Mouse (Mus musculus) forebrain, embryonic 12.5 days (tissue): ENCODE results near the gene Fyn. TPM values are rescaled to one million over a fixed set of nuclear protein-coding genes. Genes with fewer than 3 reads are reported as not detected.

ENCODE experiments used
- ATAC-seq: fragments of 200-750 bp; cut with Nextera tagmentation; 2 replicates; pipeline ENCODE4 v1.8.0; 2017; ENCODE audit warnings: moderate TSS enrichment; ENCODE audit not compliant: low FRiP score
- H3K27ac ChIP-seq: fragments of 300-500 bp; sonication (generic); 2 replicates; pipeline ENCODE4 v1.5.1; 2016; ENCODE audit warnings: mild to moderate bottlenecking
- H3K27me3 ChIP-seq: fragments of 300-500 bp; sonication (generic); 2 replicates; pipeline ENCODE4 v1.6.1; 2016; ENCODE audit warnings: mild to moderate bottlenecking
- H3K36me3 ChIP-seq: fragments of 300-500 bp; sonication (generic); replicated peaks from 2 replicates; pipeline ENCODE4 v1.6.1; 2016; ENCODE audit warnings: mild to moderate bottlenecking
- H3K4me1 ChIP-seq: fragments of 300-500 bp; sonication (generic); 2 replicates; pipeline ENCODE4 v1.6.1; 2016
- H3K4me2 ChIP-seq: fragments of 300-500 bp; sonication (generic); 2 replicates; pipeline ENCODE4 v1.6.1; 2016; ENCODE audit warnings: mild to moderate bottlenecking, moderate library complexity
- H3K4me3 ChIP-seq: fragments of 300-500 bp; sonication (generic); replicated peaks from 2 replicates; pipeline ENCODE4 v1.5.1; 2016; ENCODE audit warnings: mild to moderate bottlenecking
- H3K9ac ChIP-seq: fragments of 300-500 bp; sonication (generic); 2 replicates; pipeline ENCODE4 v1.6.1; 2016; ENCODE audit warnings: mild to moderate bottlenecking
- H3K9me3 ChIP-seq: fragments of 300-500 bp; sonication (generic); 2 replicates; pipeline ENCODE4 v1.6.1; 2016
- WGBS: fragments of 180-500 bp; shearing (Covaris S2); methylation state at CpG from one replicate; pipeline ENCODE4 v1.1.7; 2016; 5-methylcytosine and 5-hydroxymethylcytosine counted together
- polyA plus RNA-seq: library from polyadenylated mRNA; unstranded; fragments of >200 nt; fragmentation: Nextera tagmentation; extraction: Ambion mirVana; gene quantifications from 2 replicates; pipeline ENCODE4 v1.2.1, GENCODE M21; 2016

The Fyn gene
- polyA plus RNA-seq, 1 experiment from 2014 or later: 63.4 TPM

DNA sequence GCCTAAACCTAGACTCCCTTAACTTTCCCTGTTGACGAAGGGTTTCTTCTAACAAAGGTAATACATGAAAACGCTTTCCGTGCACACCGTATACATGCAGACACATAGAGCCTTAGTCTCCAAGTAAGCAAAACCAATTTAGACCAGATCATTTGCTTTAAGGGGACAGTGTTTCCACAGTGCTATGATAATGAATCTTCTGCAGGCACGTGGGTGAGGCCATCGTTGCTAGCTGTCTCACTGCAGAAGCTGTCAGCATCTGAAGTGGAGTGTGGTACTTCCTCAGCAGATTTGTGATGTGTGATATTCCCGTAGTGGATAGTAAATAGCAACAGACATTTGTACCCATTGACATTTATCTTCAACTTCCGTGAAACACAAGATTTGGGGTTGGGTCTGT is 16.6 kb downstream of the Fyn start:
- H3K4me3 ChIP-seq: no peak overlapping the region
- no peak overlapping the region for H3K4me2 ChIP-seq
- no peaks in the 10 kb centered on the region for H3K9me3 ChIP-seq
- H3K4me1 ChIP-seq: peaks cover 58% of the 10 kb centered on the region
- H3K27me3 ChIP-seq: no peaks in the 10 kb centered on the region
- no peak overlapping the region for H3K9ac ChIP-seq
- H3K36me3 ChIP-seq: 0 out of 2 replicates have a peak, but pooled peaks cover 4% of the 10 kb centered on the region
- no peak overlapping the region for H3K27ac ChIP-seq
- no peak for ATAC-seq
- 90% methylated on average over 8 of the region's 8 CpGs for WGBS

DNA sequence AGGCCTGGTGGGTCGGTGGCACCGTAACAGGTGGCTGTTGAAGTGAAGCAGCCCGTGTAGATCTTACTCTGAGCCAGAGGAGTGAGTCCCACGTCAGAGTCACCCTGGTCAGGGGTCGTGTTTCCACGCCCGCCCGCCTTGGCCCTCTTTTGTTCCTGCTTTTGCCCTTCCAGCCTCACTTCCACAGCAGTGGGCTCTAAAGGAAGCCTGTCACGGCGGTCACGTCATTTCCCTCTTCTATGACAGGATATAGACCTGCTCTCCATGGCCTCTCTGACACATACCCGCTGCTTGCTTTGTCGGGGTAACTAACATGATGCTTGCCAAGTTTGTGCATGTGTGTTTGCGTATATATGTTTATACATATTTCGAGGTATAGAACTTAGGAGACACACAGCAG is 17.5 kb downstream of the Fyn start:
- Histone ChIP-seq H3K4me2 (no peak overlapping the region), H3K9me3 (no peaks in the 10 kb centered on the region)
- 58% methylated on average over 15 of the region's 15 CpGs for WGBS

DNA sequence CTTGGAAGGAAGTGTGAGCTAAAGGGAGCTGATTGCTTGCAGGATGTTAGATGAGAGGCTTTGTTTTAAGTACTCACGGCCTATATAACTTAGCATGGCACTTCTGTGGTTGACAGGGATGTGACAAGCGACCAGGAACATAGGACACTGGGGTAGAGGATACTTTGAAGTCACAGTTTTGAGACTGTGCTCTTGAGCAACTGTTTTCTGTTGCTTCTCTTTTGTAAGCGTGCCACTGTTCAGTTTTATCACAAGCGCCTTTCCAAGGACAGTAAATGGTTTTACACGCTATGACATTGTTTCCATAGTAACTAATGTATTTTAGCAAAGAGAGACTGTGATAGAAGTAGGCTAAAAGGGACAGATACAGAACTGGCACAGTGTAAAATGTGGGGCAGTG is 18.4 kb downstream of the Fyn start:
- Histone ChIP-seq H3K4me1 (peaks cover 57% of the 10 kb centered on the region), H3K27ac (no peak overlapping the region), H3K4me2 (no peak overlapping the region), H3K27me3 (no peaks in the 10 kb centered on the region), H3K9me3 (no peaks in the 10 kb centered on the region), H3K36me3 (peaks cover 11% of the 10 kb centered on the region), H3K4me3 (no peak overlapping the region), H3K9ac (no peak overlapping the region)
- WGBS: 79% methylated on average over 5 of the region's 5 CpGs
- ATAC-seq: no peak

More for the DNA sequence above, 17.5 kb downstream of the Fyn start:
- Histone ChIP-seq H3K4me3 (no peak overlapping the region), H3K27ac (0 out of 2 replicates have a peak overlapping the region, but pooled peaks have one; percentile 25), H3K27me3 (no peaks in the 10 kb centered on the region), H3K4me1 (peaks cover 57% of the 10 kb centered on the region), H3K36me3 (peaks cover 5% of the 10 kb centered on the region), H3K9ac (no peak overlapping the region)
- ATAC-seq: no peak

DNA sequence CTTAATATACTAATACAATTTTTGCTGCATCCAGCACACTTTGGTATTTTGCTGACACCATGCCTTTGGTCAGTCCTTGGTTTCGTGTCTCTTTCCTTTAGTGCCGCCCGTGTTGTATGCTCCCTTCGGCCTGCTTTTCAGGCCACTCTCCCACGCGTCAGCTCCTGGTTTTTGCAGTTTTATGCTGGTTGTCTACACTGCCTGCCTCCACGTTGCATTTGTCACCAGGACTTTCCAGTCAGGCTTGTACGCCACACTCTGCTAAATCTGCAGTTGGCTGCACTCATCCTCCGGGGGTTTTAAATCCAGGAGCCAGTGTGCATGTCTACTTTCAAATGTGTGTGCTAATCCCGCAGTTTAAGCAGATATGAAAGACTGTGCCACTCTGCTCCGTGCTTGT is 18.9 kb downstream of the Fyn start:
- H3K4me1 ChIP-seq: peaks cover 57% of the 10 kb centered on the region

DNA sequence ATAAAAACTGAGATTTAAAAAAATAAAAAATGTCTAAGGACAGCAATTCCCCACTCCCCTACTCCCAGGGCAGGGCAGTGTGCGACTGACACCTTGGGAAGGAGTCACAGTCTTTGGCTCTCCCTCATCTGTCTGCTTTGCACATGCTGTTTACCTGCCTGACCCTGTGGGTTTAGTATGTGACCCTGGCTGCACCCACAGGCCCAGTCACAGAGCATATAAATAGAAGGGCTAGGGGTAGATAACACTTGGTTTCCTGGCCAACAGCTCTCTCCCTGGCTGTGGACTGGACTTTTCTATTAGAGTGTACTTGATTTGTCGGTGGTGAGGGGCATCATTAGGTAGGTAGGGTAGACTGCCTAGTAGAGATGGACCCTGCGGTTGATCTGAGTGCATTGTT is 19.5 kb downstream of the Fyn start:
- H3K4me1 ChIP-seq: peaks cover 55% of the 10 kb centered on the region
- ATAC-seq: no peak
- peaks cover 11% of the 10 kb centered on the region for H3K36me3 ChIP-seq
- H3K9ac ChIP-seq: no peak overlapping the region
- H3K4me2 ChIP-seq: no peak overlapping the region
- no peak overlapping the region for H3K27ac ChIP-seq
- no peak overlapping the region for H3K4me3 ChIP-seq
- no peaks in the 10 kb centered on the region for H3K9me3 ChIP-seq
- WGBS: 87% methylated on average over 3 of the region's 3 CpGs
- H3K27me3 ChIP-seq: no peaks in the 10 kb centered on the region

More for the DNA sequence above, 18.9 kb downstream of the Fyn start:
- H3K4me2 ChIP-seq: no peak overlapping the region
- no peaks in the 10 kb centered on the region for H3K9me3 ChIP-seq
- H3K9ac ChIP-seq: no peak overlapping the region
- peak overlapping the region; percentile 50; the same call in 1 of the 2 replicates for H3K27ac ChIP-seq
- no peak for ATAC-seq
- H3K4me3 ChIP-seq: no peak overlapping the region
- H3K27me3 ChIP-seq: no peaks in the 10 kb centered on the region
- peaks cover 11% of the 10 kb centered on the region for H3K36me3 ChIP-seq
- 86% methylated on average over 11 of the region's 11 CpGs for WGBS

DNA sequence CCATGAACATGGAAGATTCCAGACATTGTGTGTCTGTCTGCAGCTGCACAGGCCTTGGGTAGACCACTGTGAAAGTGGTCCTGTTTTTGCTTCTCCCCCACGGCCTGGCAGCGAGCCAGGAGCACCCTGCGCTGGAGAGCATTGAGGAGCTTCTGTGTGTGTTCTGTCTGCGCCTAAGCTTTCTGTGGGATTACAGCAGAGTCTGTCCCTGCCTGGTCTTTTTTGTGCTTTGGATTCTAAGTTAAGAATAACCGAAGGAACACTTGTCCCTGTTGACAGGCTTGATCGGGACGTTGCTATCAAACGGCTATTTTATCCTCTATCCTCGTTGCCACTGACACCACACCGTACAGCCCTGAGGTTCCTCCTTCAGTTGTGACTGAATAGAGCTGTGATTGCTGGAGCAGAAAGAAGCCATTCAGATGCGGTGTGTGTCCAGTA is 20.8 kb downstream of the Fyn start:
- peaks cover 51% of the 10 kb centered on the region for H3K4me1 ChIP-seq
- peak; percentile 31; the same call in 1 of the 2 replicates for ATAC-seq
- H3K9me3 ChIP-seq: no peaks in the 10 kb centered on the region
- no peak overlapping the region for H3K9ac ChIP-seq
- H3K4me3 ChIP-seq: no peak overlapping the region
- H3K27ac ChIP-seq: 0 out of 2 replicates have a peak overlapping the region, but pooled peaks have one; percentile 15
- no peaks in the 10 kb centered on the region for H3K27me3 ChIP-seq
- no peak overlapping the region for H3K4me2 ChIP-seq
- WGBS: 66% methylated on average over 11 of the region's 11 CpGs
- H3K36me3 ChIP-seq: peaks cover 11% of the 10 kb centered on the region

DNA sequence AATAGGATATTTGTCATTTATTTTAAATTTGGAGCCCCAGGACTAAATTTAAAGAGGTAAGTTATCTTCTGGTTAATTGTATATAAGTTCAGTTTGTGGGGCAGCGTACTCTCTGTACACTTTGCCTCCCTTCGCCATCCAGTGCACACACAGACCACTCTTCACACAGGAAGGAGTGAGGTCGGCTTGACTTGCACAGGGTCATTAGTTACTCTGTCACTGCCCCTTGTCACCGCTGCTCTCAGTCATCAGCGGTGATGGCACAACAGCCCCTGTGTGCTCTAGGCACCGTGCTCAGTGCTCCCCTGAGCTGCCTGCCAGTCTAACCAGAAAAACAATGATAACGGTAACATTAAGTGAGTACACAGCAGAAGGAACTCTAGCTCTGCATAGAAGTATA is 21.9 kb downstream of the Fyn start:
- H3K4me2 ChIP-seq: no peak overlapping the region
- WGBS: 93% methylated on average over 7 of the region's 7 CpGs
- H3K9me3 ChIP-seq: no peaks in the 10 kb centered on the region
- no peak for ATAC-seq
- no peaks in the 10 kb centered on the region for H3K27me3 ChIP-seq
- no peak overlapping the region for H3K4me3 ChIP-seq
- H3K4me1 ChIP-seq: peaks cover 44% of the 10 kb centered on the region
- no peak overlapping the region for H3K9ac ChIP-seq
- H3K27ac ChIP-seq: no peak overlapping the region
- peaks cover 18% of the 10 kb centered on the region for H3K36me3 ChIP-seq

DNA sequence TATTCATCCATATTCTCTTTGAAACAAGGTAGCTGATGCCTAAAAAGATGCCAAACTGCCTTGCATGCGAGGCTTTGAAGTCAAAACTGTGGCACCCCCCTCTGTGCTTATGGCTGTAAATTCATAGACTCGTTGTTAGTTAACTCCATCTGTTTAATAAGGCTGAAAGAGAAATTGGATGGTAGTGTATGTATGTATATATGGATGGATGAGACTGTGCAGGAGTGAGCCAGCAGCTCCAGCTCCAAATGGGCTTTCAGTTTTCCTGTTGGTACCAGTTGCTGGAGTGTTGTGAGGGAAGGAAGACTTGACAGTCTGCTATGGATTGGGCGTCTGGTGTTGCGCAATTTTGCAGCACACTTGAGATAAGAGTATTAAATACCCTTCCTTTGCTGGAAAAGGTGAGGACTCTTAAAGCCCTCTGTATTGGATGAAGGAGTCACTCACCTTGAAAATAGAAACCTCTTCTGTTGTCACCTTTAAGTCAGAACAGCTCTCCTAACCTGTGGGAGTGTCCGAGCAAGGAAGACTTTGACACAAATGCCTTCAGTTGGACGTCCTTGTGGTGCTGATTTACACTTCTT is 24.3 kb downstream of the Fyn start:
- no peaks in the 10 kb centered on the region for H3K27me3 ChIP-seq
- H3K4me1 ChIP-seq: peaks cover 24% of the 10 kb centered on the region
- WGBS: 85% methylated on average over 6 of the region's 6 CpGs
- no peak overlapping the region for H3K4me3 ChIP-seq
- H3K4me2 ChIP-seq: no peak overlapping the region
- peaks cover 34% of the 10 kb centered on the region for H3K36me3 ChIP-seq
- no peak overlapping the region for H3K9ac ChIP-seq
- ATAC-seq: no peak
- no peaks in the 10 kb centered on the region for H3K9me3 ChIP-seq
- no peak overlapping the region for H3K27ac ChIP-seq

DNA sequence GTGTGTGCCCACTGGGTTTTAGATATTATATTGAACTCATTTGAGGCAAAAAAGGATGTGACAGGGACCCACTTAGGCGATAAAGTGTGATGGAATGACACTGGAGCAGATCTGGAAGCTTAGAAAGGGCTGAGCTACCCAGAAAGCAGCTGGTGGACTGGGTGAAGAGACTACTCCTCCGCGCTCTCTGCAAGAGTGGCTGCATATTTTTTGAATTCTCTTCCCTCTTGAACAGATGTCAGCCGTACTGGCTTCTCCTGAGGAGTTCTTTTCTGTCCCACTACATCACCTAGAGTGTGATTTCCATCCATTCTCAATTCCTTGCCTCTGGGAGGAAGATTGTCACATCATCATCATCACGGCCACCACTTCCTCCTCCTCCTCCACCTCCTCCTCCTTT is 26.9 kb downstream of the Fyn start:
- H3K27me3 ChIP-seq: no peaks in the 10 kb centered on the region
- H3K36me3 ChIP-seq: peaks cover 48% of the 10 kb centered on the region
- WGBS: over 99% methylated on average over 5 of the region's 5 CpGs
- no peak overlapping the region for H3K9ac ChIP-seq
- no peak overlapping the region for H3K4me2 ChIP-seq
- H3K27ac ChIP-seq: no peak overlapping the region
- H3K4me3 ChIP-seq: no peak overlapping the region
- no peaks in the 10 kb centered on the region for H3K9me3 ChIP-seq
- no peak for ATAC-seq
- H3K4me1 ChIP-seq: 0 out of 2 replicates have a peak, but pooled peaks cover 8% of the 10 kb centered on the region

DNA sequence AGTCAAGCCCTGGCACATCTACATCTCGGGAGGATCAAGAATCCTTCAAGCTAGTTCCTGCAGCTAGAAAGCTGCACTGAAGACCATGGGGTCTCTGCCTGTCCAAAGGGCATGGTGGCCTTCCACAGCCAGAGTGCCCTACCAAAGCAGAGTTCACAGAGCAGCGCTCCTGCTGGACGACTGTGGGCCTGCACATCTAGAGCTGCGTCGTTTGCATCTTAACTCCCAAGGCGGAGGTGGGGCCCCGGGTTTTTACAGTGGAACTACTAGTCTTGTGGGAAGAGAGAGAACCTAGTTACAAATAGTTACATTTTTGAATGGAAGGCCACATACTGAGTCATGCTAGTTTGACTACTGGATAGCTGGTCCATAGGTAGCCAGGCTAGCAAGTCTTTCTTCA is 30.3 kb downstream of the Fyn start:
- ATAC-seq: no peak
- H3K36me3 ChIP-seq: peaks cover 41% of the 10 kb centered on the region
- 74% methylated on average over 7 of the region's 7 CpGs for WGBS

DNA sequence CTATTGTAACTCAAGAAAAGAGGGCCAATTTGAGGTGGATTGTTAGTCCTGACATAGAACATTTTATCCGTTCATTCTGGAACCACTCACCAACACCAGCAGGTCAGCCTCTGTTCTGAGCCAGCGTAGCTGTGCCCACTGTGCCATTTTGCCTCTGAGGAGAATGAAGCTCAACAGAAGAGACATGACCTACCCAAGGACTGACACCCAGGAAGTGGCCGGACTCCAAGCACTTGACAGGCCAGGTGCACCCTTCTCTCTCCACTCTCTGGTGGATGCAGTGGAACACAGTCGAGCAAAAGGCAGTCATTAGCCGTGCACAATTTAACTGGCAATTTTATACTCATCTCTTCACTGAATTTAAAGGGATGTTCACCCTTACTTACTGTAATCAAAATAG is 31.5 kb downstream of the Fyn start:
- Histone ChIP-seq H3K4me2 (no peak overlapping the region), H3K27me3 (no peaks in the 10 kb centered on the region), H3K36me3 (peaks cover 38% of the 10 kb centered on the region), H3K4me3 (no peak overlapping the region), H3K9me3 (no peaks in the 10 kb centered on the region), H3K9ac (no peak overlapping the region), H3K4me1 (peaks cover 3% of the 10 kb centered on the region; the same call in 1 of the 2 replicates), H3K27ac (no peak overlapping the region)
- no peak for ATAC-seq
- 94% methylated on average over 5 of the region's 5 CpGs for WGBS

More for the DNA sequence above, 30.3 kb downstream of the Fyn start:
- Histone ChIP-seq H3K27me3 (no peaks in the 10 kb centered on the region), H3K4me2 (no peak overlapping the region), H3K9ac (no peak overlapping the region), H3K9me3 (no peaks in the 10 kb centered on the region), H3K4me3 (no peak overlapping the region), H3K27ac (no peak overlapping the region), H3K4me1 (peaks cover 8% of the 10 kb centered on the region; the same call in 1 of the 2 replicates)

DNA sequence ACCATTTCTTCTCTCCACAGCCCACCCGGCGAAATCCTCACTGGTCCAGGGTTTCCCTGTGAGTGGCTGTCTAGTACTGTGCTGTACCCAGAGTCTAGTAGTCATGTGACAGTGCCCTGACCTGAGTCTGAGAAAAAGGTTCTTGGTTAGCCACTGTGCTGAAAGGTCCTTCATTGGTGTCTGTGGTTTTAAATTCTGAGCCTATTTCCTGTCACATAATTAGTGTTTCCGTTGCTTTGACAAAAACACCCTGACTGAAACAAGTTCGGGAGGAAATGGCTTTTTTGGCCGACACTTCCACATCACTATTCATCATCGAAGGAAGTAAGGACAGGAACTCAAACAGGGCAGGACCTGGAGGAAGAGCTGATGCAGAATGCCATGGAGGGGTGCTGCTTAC is 33.8 kb downstream of the Fyn start:
- no peak overlapping the region for H3K4me2 ChIP-seq
- no peaks in the 10 kb centered on the region for H3K9me3 ChIP-seq
- no peak overlapping the region for H3K4me3 ChIP-seq
- H3K9ac ChIP-seq: no peak overlapping the region
- H3K27me3 ChIP-seq: no peaks in the 10 kb centered on the region
- 96% methylated on average over 6 of the region's 6 CpGs for WGBS
- no peak for ATAC-seq
- peaks cover 3% of the 10 kb centered on the region; the same call in 1 of the 2 replicates for H3K4me1 ChIP-seq
- H3K36me3 ChIP-seq: peaks cover 22% of the 10 kb centered on the region; the same call in 1 of the 2 replicates
- H3K27ac ChIP-seq: no peak overlapping the region

DNA sequence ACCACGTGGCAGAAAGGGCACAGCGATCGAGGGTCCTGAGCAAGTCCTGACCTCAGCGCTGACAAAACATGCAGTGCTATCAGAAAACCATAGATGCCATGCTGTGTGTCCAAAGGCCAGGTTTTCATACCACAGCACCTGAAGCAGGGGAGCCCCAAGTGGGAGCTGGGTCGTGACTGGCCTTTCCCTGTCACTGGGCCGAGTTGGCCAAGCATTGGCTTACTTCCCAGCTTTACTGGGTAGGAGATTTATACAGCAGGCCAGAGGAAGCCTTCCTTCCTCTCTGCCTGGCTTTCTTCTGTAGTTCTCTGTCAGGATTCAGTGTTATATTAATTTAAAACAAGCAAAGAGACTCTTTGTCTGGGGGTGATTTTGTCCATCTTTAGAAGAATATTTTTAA is 35.1 kb downstream of the Fyn start:
- no peak overlapping the region for H3K4me2 ChIP-seq
- ATAC-seq: no peak
- no peaks in the 10 kb centered on the region; the same call in 1 of the 2 replicates for H3K4me1 ChIP-seq
- H3K27ac ChIP-seq: no peak overlapping the region
- no peaks in the 10 kb centered on the region for H3K9me3 ChIP-seq
- 90% methylated on average over 6 of the region's 6 CpGs for WGBS
- no peak overlapping the region for H3K4me3 ChIP-seq
- H3K36me3 ChIP-seq: peaks cover 18% of the 10 kb centered on the region; the same call in 1 of the 2 replicates
- H3K9ac ChIP-seq: no peak overlapping the region
- H3K27me3 ChIP-seq: no peaks in the 10 kb centered on the region
